Mouse (Mus musculus) kidney, adult 18-20 months (tissue): ENCODE measurements around the gene Zscan29.
A peak's percentile ranks its signal among the peaks of the same experiment; 100 is the strongest.
"Not testable (repeated sequence)": the region's sequence is repeated elsewhere in the genome, so short reads cannot be mapped to it uniquely, and the experiment has no call there.

ENCODE experiments used
- DNase-seq: peaks from one replicate; pipeline ENCODE4 v3.0.0; 2021

Gene Zscan29

GRCm38 (mm10) chr2:121128865-121129620 lies 41.9 kb downstream of the Zscan29 start:
- no peak for DNase-seq

DNA sequence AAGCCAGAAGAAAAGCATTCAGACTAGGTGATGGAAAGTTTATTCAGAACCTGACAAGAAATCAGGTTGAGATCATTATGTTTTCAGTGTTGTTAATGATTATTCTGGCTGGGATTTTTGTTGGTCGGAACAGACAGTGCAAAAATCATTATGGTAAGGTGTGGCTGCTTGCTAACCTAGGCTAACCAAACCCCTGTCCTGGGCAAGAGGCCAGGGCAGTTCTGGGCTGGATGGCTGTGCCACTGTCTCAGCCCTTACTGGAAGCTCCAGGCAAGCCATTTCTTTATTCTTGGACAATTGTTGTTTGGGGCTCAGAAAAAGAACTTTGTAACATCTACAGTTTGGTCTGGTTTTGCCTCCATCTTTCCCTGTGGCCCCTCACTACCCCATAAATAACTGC lies 43.4 kb downstream of the Zscan29 start:
- peak; percentile 12 for DNase-seq

- DNase-seq = not testable (repeated sequence)
Measured at GRCm38 (mm10) chr2:121126302-121126701, 44.6 kb downstream of the Zscan29 start.

- no peak for DNase-seq
Measured at GRCm38 (mm10) chr2:121119260-121119659, 51.7 kb downstream of the Zscan29 start.

- no peak for DNase-seq
Measured at GRCm38 (mm10) chr2:121115418-121115817, 55.5 kb downstream of the Zscan29 start.

DNA sequence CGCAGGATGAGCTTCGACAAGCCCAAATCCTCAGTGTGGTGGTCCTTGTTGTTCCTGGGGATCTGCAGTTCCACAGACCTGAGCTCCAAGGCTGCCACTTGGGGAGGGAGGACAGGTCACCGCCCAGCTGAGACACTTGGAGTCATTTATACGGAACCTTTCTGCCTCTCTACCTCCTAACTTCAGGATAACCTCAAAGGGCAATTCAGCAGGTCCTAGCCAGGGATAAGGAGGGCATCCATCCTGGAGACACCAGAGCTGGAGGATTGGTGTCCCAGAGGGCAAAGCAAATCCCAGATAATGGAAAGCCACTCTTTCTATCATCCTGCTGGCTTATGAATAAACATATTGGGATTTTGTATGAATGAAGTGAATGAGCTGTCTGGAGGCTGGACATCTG lies 61.2 kb downstream of the Zscan29 start, which contains the start of gene Tgm7:
Gene Tgm7 (minus strand): TSS at position 101 of the 400 bp plus-strand sequence.
- DNase-seq = no peak
